Mouse (Mus musculus) lung, postnatal 0 days (tissue): Measurements from ENCODE around the gene Picalm. TPM values are rescaled to one million over a fixed set of nuclear protein-coding genes. Genes with fewer than 3 reads are reported as not detected.

ENCODE experiments used
- ATAC-seq: fragments of 200-750 bp; cut with Nextera tagmentation; 2 replicates; pipeline ENCODE4 v1.8.0; 2017; ENCODE audit warnings: moderate library complexity
- DNase-seq: peaks from one replicate; pipeline ENCODE4 v3.0.0-alpha.2; 2016; ENCODE audit warnings: low spot score
- H3K27ac ChIP-seq: fragments of 300-500 bp; sonication (generic); 2 replicates; pipeline ENCODE4 v1.5.1; 2014; ENCODE audit warnings: antibody characterized with exemption, mild to moderate bottlenecking, low read length, mixed read lengths
- H3K27me3 ChIP-seq: fragments of 300-500 bp; sonication (generic); replicated peaks from 2 replicates; pipeline ENCODE4 v1.6.1; 2014; ENCODE audit warnings: low read length, mixed read lengths; ENCODE audit not compliant: insufficient read depth
- H3K36me3 ChIP-seq: fragments of 300-500 bp; sonication (generic); 2 replicates; pipeline ENCODE4 v1.6.1; 2014; ENCODE audit warnings: low read length, mixed read lengths; ENCODE audit not compliant: insufficient read depth
- H3K4me1 ChIP-seq: fragments of 300-500 bp; sonication (generic); 2 replicates; pipeline ENCODE4 v1.6.1; 2014; ENCODE audit warnings: antibody characterized with exemption, low read depth, low read length, mixed read lengths; ENCODE audit not compliant: insufficient read depth
- H3K4me2 ChIP-seq: fragments of 300-500 bp; sonication (generic); replicated peaks from 2 replicates; pipeline ENCODE4 v1.6.1; 2014; ENCODE audit warnings: low read depth, mild to moderate bottlenecking, low read length, moderate library complexity, mixed read lengths
- H3K4me3 ChIP-seq: fragments of 300-500 bp; sonication (generic); 2 replicates; pipeline ENCODE4 v1.5.1; 2014; ENCODE audit warnings: low read depth, low read length
- H3K9ac ChIP-seq: fragments of 300-500 bp; sonication (generic); replicated peaks from 2 replicates; pipeline ENCODE4 v1.6.1; 2014; ENCODE audit warnings: low read depth, mild to moderate bottlenecking
- H3K9me3 ChIP-seq: fragments of 300-500 bp; sonication (generic); 2 replicates; pipeline ENCODE4 v1.6.1; 2016; ENCODE audit warnings: low read length, mixed read lengths
- CTCF ChIP-seq: IDR thresholded peaks from 2 replicates; pipeline ENCODE4 v1.5.1; 2016; ENCODE audit warnings: antibody characterized with exemption, mild to moderate bottlenecking
- EP300 ChIP-seq: IDR thresholded peaks from 2 replicates; pipeline ENCODE4 v1.6.1; 2016; ENCODE audit warnings: antibody characterized with exemption, mild to moderate bottlenecking, control low read depth
- WGBS: fragments of 180-500 bp; shearing (Covaris S2); extraction: QIAGEN DNeasy Blood & Tissue Kit; methylation state at CpG from one replicate; pipeline ENCODE4 v1.1.7; 2014; 5-methylcytosine and 5-hydroxymethylcytosine counted together
- polyA plus RNA-seq: library from polyadenylated mRNA; unstranded; fragments of >200 nt; fragmentation: Nextera tagmentation; extraction: Ambion mirVana; gene quantifications from 2 replicates; pipeline ENCODE4 v1.2.1, GENCODE M21; 2015

The Picalm gene
- polyA plus RNA-seq, 1 experiment from 2014 or later: 52.0 TPM

- TF ChIP-seq EP300 (no peak), CTCF (no peak)
- DNase-seq: no peak
Measured at GRCm38 (mm10) chr7:90233921-90234320, 103.9 kb downstream of the Picalm start.

GRCm38 (mm10) chr7:90236289-90236905, 106.4 kb downstream of the Picalm start:
- Histone ChIP-seq H3K4me1 (no peaks in the 10 kb centered on the region), H3K4me2 (no peak overlapping the region), H3K36me3 (no peaks in the 10 kb centered on the region), H3K4me3 (no peak overlapping the region), H3K27ac (no peak overlapping the region), H3K27me3 (no peaks in the 10 kb centered on the region), H3K9me3 (no peaks in the 10 kb centered on the region), H3K9ac (no peak overlapping the region)
- DNase-seq (no peak), ATAC-seq (no peak)
- WGBS: 47% methylated on average over 4 of the region's 4 CpGs
- no peak for TF ChIP-seq CTCF

More at GRCm38 (mm10) chr7:90233921-90234320, 103.9 kb downstream of the Picalm start:
- H3K36me3 ChIP-seq: no peaks in the 10 kb centered on the region
- H3K4me1 ChIP-seq: no peaks in the 10 kb centered on the region
- no peak overlapping the region for H3K27ac ChIP-seq
- H3K27me3 ChIP-seq: no peaks in the 10 kb centered on the region
- no peak overlapping the region for H3K4me2 ChIP-seq
- 51% methylated on average over 4 of the region's 4 CpGs for WGBS
- no peaks in the 10 kb centered on the region for H3K9me3 ChIP-seq
- no peak overlapping the region for H3K4me3 ChIP-seq
- H3K9ac ChIP-seq: no peak overlapping the region
- no peak for ATAC-seq

- Histone ChIP-seq H3K9me3 (no peaks in the 10 kb centered on the region), H3K9ac (no peak overlapping the region), H3K27me3 (no peaks in the 10 kb centered on the region), H3K4me3 (no peak overlapping the region), H3K27ac (no peak overlapping the region), H3K4me2 (no peak overlapping the region), H3K4me1 (no peaks in the 10 kb centered on the region), H3K36me3 (no peaks in the 10 kb centered on the region)
- DNase-seq (no peak), ATAC-seq (no peak)
- TF ChIP-seq EP300 (no peak), CTCF (no peak)
- 63% methylated on average over 6 of the region's 6 CpGs for WGBS
Measured at GRCm38 (mm10) chr7:90243151-90243550, 113.1 kb downstream of the Picalm start.

GRCm38 (mm10) chr7:90243643-90244042, 113.6 kb downstream of the Picalm start:
- H3K36me3 ChIP-seq: no peaks in the 10 kb centered on the region
- 58% methylated on average over 5 of the region's 5 CpGs for WGBS
- TF ChIP-seq EP300: no peak
- no peak for TF ChIP-seq CTCF
- H3K4me1 ChIP-seq: no peaks in the 10 kb centered on the region
- DNase-seq: no peak
- no peaks in the 10 kb centered on the region for H3K9me3 ChIP-seq
- H3K9ac ChIP-seq: no peak overlapping the region
- no peak overlapping the region for H3K4me2 ChIP-seq
- no peaks in the 10 kb centered on the region for H3K27me3 ChIP-seq
- no peak for ATAC-seq
- H3K27ac ChIP-seq: no peak overlapping the region
- H3K4me3 ChIP-seq: no peak overlapping the region

GRCm38 (mm10) chr7:90252946-90253345, 122.9 kb downstream of the Picalm start:
- ATAC-seq (no peak), DNase-seq (no peak)
- Histone ChIP-seq H3K27me3 (no peaks in the 10 kb centered on the region), H3K36me3 (no peaks in the 10 kb centered on the region), H3K4me2 (no peak overlapping the region), H3K9me3 (no peaks in the 10 kb centered on the region), H3K27ac (no peak overlapping the region), H3K9ac (no peak overlapping the region), H3K4me3 (no peak overlapping the region), H3K4me1 (no peaks in the 10 kb centered on the region)
- WGBS: 72% methylated on average over 5 of the region's 5 CpGs
- no peak for TF ChIP-seq EP300
- TF ChIP-seq CTCF: peak; percentile 51

GRCm38 (mm10) chr7:90258701-90259100, 128.7 kb downstream of the Picalm start:
- H3K4me3 ChIP-seq: no peak overlapping the region
- TF ChIP-seq EP300 (peak; percentile 92), CTCF (no peak)
- ATAC-seq (peak; percentile 96), DNase-seq (peak; percentile 91)
- H3K27ac ChIP-seq: peak overlapping the region; percentile 15; the same call in 1 of the 2 replicates
- no peak overlapping the region for H3K4me2 ChIP-seq
- H3K27me3 ChIP-seq: no peaks in the 10 kb centered on the region
- H3K4me1 ChIP-seq: no peaks in the 10 kb centered on the region
- no peaks in the 10 kb centered on the region for H3K36me3 ChIP-seq
- H3K9ac ChIP-seq: no peak overlapping the region
- WGBS: 48% methylated on average over 2 of the region's 2 CpGs
- no peaks in the 10 kb centered on the region for H3K9me3 ChIP-seq

- H3K9me3 ChIP-seq: no peaks in the 10 kb centered on the region
- H3K4me1 ChIP-seq: no peaks in the 10 kb centered on the region
- H3K36me3 ChIP-seq: no peaks in the 10 kb centered on the region
- no peak overlapping the region for H3K27ac ChIP-seq
- H3K4me2 ChIP-seq: no peak overlapping the region
- no peak overlapping the region for H3K9ac ChIP-seq
- DNase-seq: no peak
- no peak for ATAC-seq
- WGBS: 78% methylated on average over 2 of the region's 2 CpGs
- TF ChIP-seq CTCF: no peak
- TF ChIP-seq EP300: no peak
- H3K27me3 ChIP-seq: no peaks in the 10 kb centered on the region
- H3K4me3 ChIP-seq: no peak overlapping the region
Measured at GRCm38 (mm10) chr7:90259899-90260298, 129.9 kb downstream of the Picalm start.
